Mouse (Mus musculus) bone marrow macrophage, adult 2 months (primary cell): ENCODE measurements around the gene P2ry13. TPM values are rescaled to one million over a fixed set of nuclear protein-coding genes. Genes with fewer than 3 reads are reported as not detected.
A peak's percentile ranks its signal among the peaks of the same experiment; 100 is the strongest.

Source experiments
- H3K27ac ChIP-seq: 2 replicates; pipeline ENCODE4 v1.5.1; 2012; ENCODE audit warnings: low read depth, low read length; ENCODE audit not compliant: insufficient read depth
- H3K4me1 ChIP-seq: 2 replicates; pipeline ENCODE4 v1.6.1; 2012; ENCODE audit warnings: low read length; ENCODE audit not compliant: control insufficient read depth, insufficient read depth
- H3K4me3 ChIP-seq: 2 replicates; pipeline ENCODE4 v1.5.1; 2012; ENCODE audit warnings: mild to moderate bottlenecking, low read length, moderate library complexity; ENCODE audit not compliant: insufficient read depth
- CTCF ChIP-seq: IDR thresholded peaks from 2 replicates; pipeline ENCODE4 v1.5.1; 2012; ENCODE audit warnings: low read depth, mild to moderate bottlenecking, low read length, moderate library complexity
- POLR2A ChIP-seq: IDR thresholded peaks from 2 replicates; pipeline ENCODE4 v1.6.1; 2012; ENCODE audit warnings: mild to moderate bottlenecking, low read depth, low read length, borderline replicate concordance
- polyA plus RNA-seq: library from polyadenylated mRNA; stranded (reverse); fragments of >200 nt; gene quantifications from 2 replicates; pipeline ENCODE4 v1.2.4, GENCODE M21; 2012; ENCODE audit not compliant: missing spikeins, insufficient read depth, insufficient read length

P2ry13 gene
- polyA plus RNA-seq, result 18.7 and 21.0 TPM in 2 replicates

DNA sequence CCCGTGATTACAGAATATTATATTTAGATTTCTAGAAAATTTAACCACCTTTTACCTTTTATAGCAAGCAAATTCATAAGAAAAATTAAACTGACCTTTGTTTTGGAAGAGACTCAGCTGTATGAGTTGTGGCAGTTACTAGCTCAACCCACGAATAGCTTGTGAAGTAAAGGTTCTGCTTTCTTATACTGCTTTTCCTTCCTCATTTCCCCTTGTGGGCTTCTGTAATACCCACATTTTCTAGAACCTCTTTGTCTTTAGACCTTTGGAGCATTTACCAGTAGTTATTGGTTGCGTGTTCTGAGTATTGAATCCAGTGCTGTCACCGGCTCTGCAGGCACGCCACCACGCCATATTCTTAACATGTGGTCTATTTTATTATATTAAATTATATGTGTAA lies at the start of gene P2ry13:
P2ry13 (minus strand) TSS at position 156 of the 400 bp plus-strand sequence.
- H3K27ac ChIP-seq, result peak within 1 kb of the TSS; percentile 94
- TF ChIP-seq CTCF, result no peak
- TF ChIP-seq POLR2A, result no peak
- peaks cover 59% of the 10 kb centered on the region for H3K4me1 ChIP-seq
- peak within 1 kb of the TSS; percentile 44 for H3K4me3 ChIP-seq

DNA sequence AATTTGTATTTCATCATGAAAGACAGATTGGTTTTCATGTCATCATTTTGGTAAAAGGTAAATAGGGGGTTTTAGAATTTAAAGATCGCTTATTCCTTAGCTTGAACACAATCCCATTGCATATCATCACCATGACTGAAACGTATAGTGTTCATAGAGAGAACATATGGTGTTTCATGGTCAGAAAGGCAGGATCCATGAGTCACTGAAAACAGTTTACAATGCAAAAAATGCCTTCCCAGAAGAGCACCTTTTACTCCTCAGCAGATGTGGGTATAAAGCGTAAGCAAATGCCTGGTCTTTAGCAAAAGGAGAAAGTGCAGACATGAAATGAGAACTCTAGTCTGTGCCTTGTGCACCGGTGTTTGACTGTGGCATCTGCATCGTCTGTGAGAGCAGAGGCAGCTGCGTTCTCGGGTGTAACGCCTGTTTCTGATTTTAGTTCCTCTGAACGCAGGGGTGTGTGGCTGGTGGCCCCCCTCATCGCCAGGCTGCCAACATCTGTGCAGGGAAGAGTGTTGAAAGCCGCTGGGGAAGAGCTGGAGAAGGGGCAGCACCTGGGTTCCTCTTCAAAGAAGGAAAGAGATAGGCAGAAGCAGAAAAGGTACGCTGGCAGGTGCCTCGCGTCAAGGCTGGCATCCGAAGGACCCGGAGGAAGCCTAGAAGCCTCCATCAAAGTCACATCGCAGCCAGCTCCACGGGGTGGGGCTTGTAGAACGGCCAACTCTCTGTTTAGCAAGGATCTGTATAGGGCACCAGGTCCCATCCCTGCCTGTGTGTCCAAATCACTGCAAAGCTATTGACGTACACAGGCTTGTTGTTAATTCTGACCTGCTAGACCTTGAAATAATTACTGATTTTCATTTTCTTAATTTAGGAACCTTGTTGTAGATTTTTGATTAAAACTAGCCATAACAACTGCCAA lies 47.3 kb upstream of the P2ry13 start:
- no peak overlapping the region for H3K27ac ChIP-seq
- H3K4me3 ChIP-seq, result no peak overlapping the region
- TF ChIP-seq CTCF (no peak), POLR2A (no peak)
- peaks cover 22% of the 10 kb centered on the region for H3K4me1 ChIP-seq

DNA sequence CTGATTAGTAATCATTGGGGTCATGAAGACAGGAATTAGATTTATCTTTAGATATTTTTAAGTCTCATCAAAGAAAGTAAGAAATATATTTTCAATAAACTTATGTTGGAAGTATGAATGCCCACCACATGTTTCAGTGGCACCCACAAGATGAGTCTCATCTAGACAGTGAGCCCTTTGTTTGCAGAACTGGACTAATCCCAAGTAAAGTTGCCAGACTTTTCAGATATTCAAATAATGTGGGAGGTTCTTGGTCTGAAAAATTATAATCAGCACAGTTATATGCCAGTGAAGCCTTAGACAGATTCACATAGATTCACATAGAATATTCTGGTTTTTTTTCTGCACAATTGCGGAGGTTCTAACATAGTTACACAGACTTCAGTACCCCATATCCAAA lies 39.8 kb upstream of the P2ry13 start:
- TF ChIP-seq POLR2A, result no peak
- no peak for TF ChIP-seq CTCF
- peaks cover 18% of the 10 kb centered on the region for H3K4me1 ChIP-seq
- H3K4me3 ChIP-seq, result no peak overlapping the region
- H3K27ac ChIP-seq, result no peak overlapping the region

GRCm38 (mm10) chr3:59248031-59248430 lies 37.3 kb upstream of the P2ry13 start:
- no peak for TF ChIP-seq POLR2A
- no peak for TF ChIP-seq CTCF
- H3K4me1 ChIP-seq, result peaks cover 15% of the 10 kb centered on the region
- H3K27ac ChIP-seq, result no peak overlapping the region
- no peak overlapping the region for H3K4me3 ChIP-seq

- Histone ChIP-seq H3K4me3 (no peak overlapping the region), H3K4me1 (peaks cover 14% of the 10 kb centered on the region), H3K27ac (no peak overlapping the region)
- TF ChIP-seq POLR2A, result no peak
- no peak for TF ChIP-seq CTCF
Measured at GRCm38 (mm10) chr3:59243384-59243783, 32.7 kb upstream of the P2ry13 start.

GRCm38 (mm10) chr3:59234878-59235277 lies 24.2 kb upstream of the P2ry13 start:
- Histone ChIP-seq H3K27ac (peak overlapping the region; percentile 52), H3K4me3 (no peak overlapping the region), H3K4me1 (peaks cover 19% of the 10 kb centered on the region)
- TF ChIP-seq CTCF (no peak), POLR2A (no peak)

- no peak overlapping the region for H3K4me3 ChIP-seq
- H3K4me1 ChIP-seq, result peaks cover 37% of the 10 kb centered on the region
- H3K27ac ChIP-seq, result peak overlapping the region; percentile 99
- TF ChIP-seq POLR2A (no peak), CTCF (no peak)
Measured at GRCm38 (mm10) chr3:59230912-59231311, 20.2 kb upstream of the P2ry13 start.

DNA sequence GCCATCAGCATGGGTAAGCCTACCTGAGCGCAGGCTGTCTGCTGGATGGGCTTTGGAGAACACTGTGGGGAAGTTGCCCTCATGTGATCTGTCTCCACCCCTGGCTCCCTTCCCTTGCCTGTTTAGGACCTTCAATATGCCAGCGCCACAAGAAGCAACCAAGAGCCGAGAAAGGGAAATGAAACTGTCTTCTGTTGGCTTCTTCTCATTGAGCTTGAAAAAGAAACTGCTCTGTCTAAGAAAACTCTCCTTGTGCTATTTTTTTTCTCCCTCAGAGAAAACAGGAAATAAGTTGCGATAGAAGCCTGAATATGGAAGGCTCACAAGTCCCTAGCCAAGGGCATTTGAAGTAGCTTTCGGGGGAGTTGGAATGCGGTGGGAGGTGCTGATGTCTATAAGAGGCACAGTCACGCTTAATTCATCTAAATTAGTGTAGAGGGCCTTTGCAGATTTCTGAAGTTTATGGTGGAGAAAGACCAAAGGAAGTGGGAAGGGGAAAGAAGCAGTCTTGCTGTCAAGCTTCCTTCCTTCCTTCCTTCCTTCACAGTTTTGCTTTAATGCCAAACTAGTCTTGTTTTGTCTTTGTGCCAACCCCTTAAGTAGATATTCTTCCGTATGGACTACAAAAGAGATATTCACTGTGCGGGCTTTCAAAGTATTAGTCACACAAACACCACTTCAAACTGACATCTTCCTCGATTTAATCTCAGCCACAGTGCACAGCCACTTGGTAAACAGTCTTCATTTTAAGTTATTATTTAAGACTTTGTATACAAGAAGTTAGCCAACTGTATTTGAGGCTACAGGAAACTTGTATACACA lies 18.3 kb upstream of the P2ry13 start:
- H3K4me3 ChIP-seq, result no peak overlapping the region
- peaks cover 39% of the 10 kb centered on the region for H3K4me1 ChIP-seq
- peak overlapping the region; percentile 99 for H3K27ac ChIP-seq
- no peak for TF ChIP-seq POLR2A
- no peak for TF ChIP-seq CTCF

DNA sequence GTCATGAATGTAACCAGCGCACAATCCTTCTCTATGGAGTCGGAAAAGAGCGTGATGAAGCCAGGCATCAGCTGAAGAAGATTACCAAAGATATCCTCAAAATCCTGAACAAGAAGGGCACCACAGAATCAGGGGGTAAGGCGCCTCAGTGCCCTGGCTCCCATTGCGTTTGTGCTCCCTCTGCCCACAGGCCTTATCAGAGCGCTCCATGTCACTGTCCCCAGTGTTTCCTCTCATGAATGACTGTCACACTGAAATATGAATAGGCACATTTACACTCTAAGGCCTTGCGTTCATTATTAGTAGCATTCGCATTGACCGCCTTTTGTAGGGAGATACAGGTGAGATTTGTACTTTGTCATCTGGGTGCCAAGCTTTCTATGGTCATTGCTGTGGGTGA lies 17.0 kb upstream of the P2ry13 start:
- peak overlapping the region; percentile 83 for H3K27ac ChIP-seq
- H3K4me1 ChIP-seq, result peaks cover 39% of the 10 kb centered on the region
- no peak overlapping the region for H3K4me3 ChIP-seq
- TF ChIP-seq POLR2A (no peak), CTCF (no peak)

GRCm38 (mm10) chr3:59225411-59225810 lies 14.7 kb upstream of the P2ry13 start:
- TF ChIP-seq CTCF (no peak), POLR2A (no peak)
- H3K27ac ChIP-seq, result no peak overlapping the region
- peaks cover 33% of the 10 kb centered on the region for H3K4me1 ChIP-seq
- H3K4me3 ChIP-seq, result no peak overlapping the region
